Mouse (Mus musculus) embryonic facial prominence, embryonic 12.5 days (tissue): ENCODE results near the gene Qsox1. TPM values are rescaled to one million over a fixed set of nuclear protein-coding genes. Genes with fewer than 3 reads are reported as not detected.

Experiments used
- ATAC-seq: fragments of 200-750 bp; cut with Nextera tagmentation; 2 replicates; pipeline ENCODE4 v1.8.0; 2017; ENCODE audit not compliant: insufficient number of reproducible peaks, insufficient read depth, low FRiP score, low TSS enrichment
- H3K27ac ChIP-seq: fragments of 300-500 bp; sonication (generic); 2 replicates; pipeline ENCODE4 v1.5.1; 2016; ENCODE audit warnings: mild to moderate bottlenecking
- H3K27me3 ChIP-seq: fragments of 300-500 bp; sonication (generic); 2 replicates; pipeline ENCODE4 v1.6.1; 2016; ENCODE audit warnings: mild to moderate bottlenecking, moderate library complexity
- H3K36me3 ChIP-seq: fragments of 300-500 bp; sonication (generic); 2 replicates; pipeline ENCODE4 v1.6.1; 2016; ENCODE audit warnings: mild to moderate bottlenecking
- H3K4me1 ChIP-seq: fragments of 300-500 bp; sonication (generic); 2 replicates; pipeline ENCODE4 v1.6.1; 2016
- H3K4me2 ChIP-seq: fragments of 300-500 bp; sonication (generic); replicated peaks from 2 replicates; pipeline ENCODE4 v1.6.1; 2016; ENCODE audit warnings: mild to moderate bottlenecking, moderate library complexity
- H3K4me3 ChIP-seq: fragments of 300-500 bp; sonication (generic); 2 replicates; pipeline ENCODE4 v1.5.1; 2016; ENCODE audit warnings: mild to moderate bottlenecking
- H3K9ac ChIP-seq: fragments of 300-500 bp; sonication (generic); 2 replicates; pipeline ENCODE4 v1.6.1; 2016; ENCODE audit warnings: mild to moderate bottlenecking, moderate library complexity
- H3K9me3 ChIP-seq: fragments of 300-500 bp; sonication (generic); 2 replicates; pipeline ENCODE4 v1.6.1; 2016; ENCODE audit warnings: mild to moderate bottlenecking, moderate library complexity
- WGBS: fragments of 180-500 bp; shearing (Covaris S2); methylation state at CpG from one replicate; pipeline ENCODE4 v1.1.7; 2016; 5-methylcytosine and 5-hydroxymethylcytosine counted together
- polyA plus RNA-seq: library from polyadenylated mRNA; unstranded; fragments of >200 nt; fragmentation: Nextera tagmentation; extraction: Ambion mirVana; gene quantifications from 2 replicates; pipeline ENCODE4 v1.2.1, GENCODE M21; 2016

Qsox1 gene
- polyA plus RNA-seq, 1 experiment from 2014 or later, result 24.0 TPM

- WGBS, result under 1% methylated on average over 44 of the region's 44 CpGs
- Histone ChIP-seq H3K9ac (no peak overlapping the region), H3K27me3 (peaks cover 86% of the 10 kb centered on the region), H3K27ac (no peak overlapping the region), H3K4me1 (peaks cover 28% of the 10 kb centered on the region), H3K4me3 (peak overlapping the region; percentile 47), H3K36me3 (no peaks in the 10 kb centered on the region), H3K9me3 (no peaks in the 10 kb centered on the region), H3K4me2 (peak overlapping the region; percentile 92)
- ATAC-seq, result 0 out of 2 replicates have a peak, but pooled peaks have one; percentile 29
Observed at GRCm38 (mm10) chr1:155740622-155741377, 71.9 kb downstream of the Qsox1 start.

DNA sequence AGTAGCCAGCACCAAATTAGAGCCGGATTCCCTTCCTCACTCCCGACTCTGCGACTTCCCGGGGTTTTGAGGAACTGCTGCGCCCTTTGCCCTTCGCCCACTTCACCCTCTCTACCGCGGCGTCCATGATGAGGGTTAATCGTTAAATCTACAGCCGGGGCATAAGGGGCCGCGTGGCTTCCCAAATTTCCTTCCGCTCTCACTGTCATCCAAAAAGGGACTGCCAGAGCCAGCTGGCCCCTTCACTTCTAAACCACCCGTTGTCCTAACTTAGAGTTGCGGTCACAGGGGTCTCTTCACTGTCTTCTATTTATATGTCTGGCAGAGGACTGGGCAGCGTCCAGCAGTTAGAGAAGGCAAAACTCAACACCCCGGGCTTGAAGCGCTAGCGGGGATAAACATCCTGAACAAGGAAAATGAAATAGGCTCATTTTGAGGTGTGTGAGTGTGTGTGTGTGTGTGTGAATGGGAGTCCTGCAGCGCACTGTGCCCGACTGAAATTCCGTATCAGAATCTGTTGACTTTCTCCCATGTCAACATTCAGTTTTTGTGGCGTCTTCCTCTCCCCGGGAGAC lies 74.8 kb downstream of the Qsox1 start:
- no peak overlapping the region for H3K9ac ChIP-seq

DNA sequence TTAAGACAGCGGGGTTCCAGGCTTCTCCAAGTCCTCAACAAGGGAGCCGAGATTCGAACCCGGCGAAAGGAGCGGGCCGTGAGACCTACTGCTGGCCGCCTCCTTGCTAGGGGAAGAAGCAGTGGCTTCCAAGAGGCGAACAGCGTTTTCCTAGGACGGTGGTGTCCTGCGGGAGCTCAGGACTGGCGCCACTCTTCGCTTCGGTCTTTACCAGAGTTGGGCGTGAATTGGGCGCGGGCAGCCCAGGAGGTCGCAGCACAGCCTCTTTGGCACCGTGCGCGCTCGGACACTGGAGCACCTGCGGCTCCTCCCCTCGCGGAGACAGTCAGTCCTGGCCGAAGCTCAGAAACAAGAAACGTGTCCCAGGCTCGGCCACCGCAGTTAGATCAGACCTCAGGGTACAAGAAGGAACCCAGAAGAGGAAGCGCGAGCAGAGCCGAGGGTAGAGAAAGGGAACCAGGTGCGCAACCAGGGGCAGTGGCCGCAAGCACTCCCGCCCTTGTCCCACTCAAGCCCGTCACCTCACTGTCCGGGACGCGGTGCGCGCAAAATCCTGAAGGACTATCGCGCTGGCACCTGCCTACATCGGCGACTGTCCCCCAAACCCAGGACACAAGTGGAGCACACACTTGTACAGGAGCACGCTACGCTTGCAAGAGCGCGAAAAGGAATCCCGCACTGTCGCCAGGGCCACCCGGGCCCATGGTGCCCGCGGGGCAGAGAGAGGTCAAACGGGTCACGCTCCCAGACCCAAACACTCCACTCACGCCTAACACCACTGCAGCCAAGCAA lies 75.5 kb downstream of the Qsox1 start:
- no peak for ATAC-seq
- under 1% methylated on average over 58 of the region's 58 CpGs for WGBS
- H3K4me2 ChIP-seq, result no peak overlapping the region
- no peak overlapping the region for H3K27ac ChIP-seq
- H3K9ac ChIP-seq, result no peak overlapping the region
- H3K9me3 ChIP-seq, result no peaks in the 10 kb centered on the region
- no peaks in the 10 kb centered on the region for H3K36me3 ChIP-seq
- H3K4me1 ChIP-seq, result peaks cover 17% of the 10 kb centered on the region
- no peak overlapping the region for H3K4me3 ChIP-seq
- H3K27me3 ChIP-seq, result peaks cover 94% of the 10 kb centered on the region

More for the DNA sequence above, 74.8 kb downstream of the Qsox1 start:
- under 1% methylated on average over 25 of the region's 25 CpGs for WGBS
- Histone ChIP-seq H3K9me3 (no peaks in the 10 kb centered on the region), H3K4me1 (peaks cover 24% of the 10 kb centered on the region), H3K27me3 (peaks cover 94% of the 10 kb centered on the region), H3K36me3 (no peaks in the 10 kb centered on the region), H3K27ac (no peak overlapping the region), H3K4me2 (no peak overlapping the region), H3K4me3 (no peak overlapping the region)
- no peak for ATAC-seq

GRCm38 (mm10) chr1:155736096-155736825 lies 76.4 kb downstream of the Qsox1 start:
- no peaks in the 10 kb centered on the region for H3K9me3 ChIP-seq
- peaks cover 7% of the 10 kb centered on the region for H3K4me1 ChIP-seq
- H3K27me3 ChIP-seq, result peaks cover 94% of the 10 kb centered on the region
- no peak overlapping the region for H3K4me3 ChIP-seq
- H3K27ac ChIP-seq, result no peak overlapping the region
- ATAC-seq, result no peak
- no peaks in the 10 kb centered on the region for H3K36me3 ChIP-seq
- H3K9ac ChIP-seq, result no peak overlapping the region
- WGBS, result under 1% methylated on average over 26 of the region's 26 CpGs
- H3K4me2 ChIP-seq, result no peak overlapping the region

DNA sequence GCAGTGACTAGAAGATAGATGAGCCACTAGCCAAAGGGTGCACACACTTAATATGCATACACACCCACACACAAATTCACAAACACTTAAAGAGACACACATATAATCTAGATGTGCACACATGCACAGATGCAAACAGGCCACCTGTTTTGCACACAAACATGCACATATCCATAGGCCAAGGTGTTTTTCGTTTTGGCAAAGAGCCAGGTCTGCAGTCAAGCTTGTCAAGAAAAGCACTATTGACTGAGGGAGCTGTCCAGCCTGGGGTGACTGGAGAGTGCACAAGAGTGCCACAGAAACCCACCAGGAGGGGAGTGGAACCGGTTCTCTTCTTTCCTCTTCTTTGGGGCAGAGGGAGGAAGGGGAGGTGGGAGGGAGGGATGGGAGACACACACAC lies 81.5 kb downstream of the Qsox1 start:
- no peaks in the 10 kb centered on the region for H3K4me1 ChIP-seq
- no peak overlapping the region for H3K4me3 ChIP-seq
- no peaks in the 10 kb centered on the region for H3K9me3 ChIP-seq
- no peaks in the 10 kb centered on the region for H3K36me3 ChIP-seq
- no peak overlapping the region for H3K27ac ChIP-seq
- H3K4me2 ChIP-seq, result no peak overlapping the region
- H3K9ac ChIP-seq, result no peak overlapping the region
- peaks cover 93% of the 10 kb centered on the region for H3K27me3 ChIP-seq
- 2% methylated on average over 2 of the region's 2 CpGs for WGBS
- no peak for ATAC-seq

DNA sequence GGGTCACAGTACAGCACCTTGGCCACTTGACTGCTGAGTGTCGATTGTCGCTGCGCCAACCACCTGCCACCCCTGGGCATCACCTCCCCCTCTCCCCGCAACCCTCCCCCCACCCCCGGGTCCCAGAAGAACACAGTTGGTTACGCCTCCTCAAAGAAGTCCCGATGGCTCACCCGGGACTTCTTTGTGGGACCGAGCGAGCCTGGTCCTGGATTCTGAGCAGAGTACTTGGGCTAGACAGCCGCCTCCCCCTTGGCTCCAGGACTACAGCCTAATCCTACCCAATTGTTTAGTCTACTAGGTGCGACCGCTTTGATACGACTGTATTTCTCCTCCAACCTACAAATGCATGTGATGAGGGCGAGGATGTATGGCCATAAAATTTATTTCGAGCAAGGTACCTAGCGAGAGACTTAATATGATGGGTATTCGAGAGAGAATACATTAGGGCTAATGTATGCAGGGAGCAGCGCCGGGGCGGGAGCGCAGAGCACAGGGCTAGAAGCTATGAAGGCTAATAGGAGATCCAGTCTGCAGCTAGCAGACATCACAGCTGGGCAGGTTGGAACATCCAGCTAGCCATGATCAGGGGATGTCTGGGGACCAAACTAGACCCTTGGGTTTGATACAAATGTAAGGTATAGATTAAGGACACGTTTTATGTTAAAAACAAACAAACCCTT lies 83.4 kb downstream of the Qsox1 start:
- Histone ChIP-seq H3K4me2 (no peak overlapping the region), H3K4me1 (no peaks in the 10 kb centered on the region), H3K4me3 (no peak overlapping the region), H3K36me3 (no peaks in the 10 kb centered on the region), H3K9me3 (0 out of 2 replicates have a peak, but pooled peaks cover 4% of the 10 kb centered on the region), H3K9ac (no peak overlapping the region), H3K27ac (no peak overlapping the region), H3K27me3 (peaks cover 88% of the 10 kb centered on the region)
- 2% methylated on average over 23 of the region's 23 CpGs for WGBS
- no peak for ATAC-seq

GRCm38 (mm10) chr1:155727830-155728229 lies 84.9 kb downstream of the Qsox1 start:
- peaks cover under 1% of the 10 kb centered on the region for H3K4me1 ChIP-seq
- H3K4me3 ChIP-seq, result no peak overlapping the region
- H3K36me3 ChIP-seq, result no peaks in the 10 kb centered on the region
- WGBS, result 25% methylated on average over 10 of the region's 10 CpGs
- peaks cover 90% of the 10 kb centered on the region for H3K27me3 ChIP-seq
- no peak for ATAC-seq
- no peak overlapping the region for H3K4me2 ChIP-seq
- H3K9me3 ChIP-seq, result 0 out of 2 replicates have a peak, but pooled peaks cover 4% of the 10 kb centered on the region
- no peak overlapping the region for H3K9ac ChIP-seq
- no peak overlapping the region for H3K27ac ChIP-seq

Other genes with a start within 250 kb of the Qsox1 start
- gene Lhx4, start 61.2 kb downstream of the Qsox1 start, polyA plus RNA-seq, result 0.04 and 0.14 TPM in 2 replicates
- gene Cep350, start 160.4 kb upstream of the Qsox1 start, polyA plus RNA-seq, result 12.5 and 15.6 TPM in 2 replicates
- gene Tor1aip2, start 222.5 kb upstream of the Qsox1 start, polyA plus RNA-seq, result 115 and 124 TPM in 2 replicates
- gene Tor1aip1, start 223.6 kb upstream of the Qsox1 start, polyA plus RNA-seq, result 43.1 and 49.0 TPM in 2 replicates